18 mouse cellular contexts compared by ENCODE assay signal in genomic region chrX:135984539-135985260, GRCm38 (mm10). TPM values are rescaled to one million over a fixed set of nuclear protein-coding genes. Genes with fewer than 3 reads are reported as not detected.
DNase-seq lines count a peak whose midpoint lies in the region; ATAC-seq and TF ChIP-seq lines count a peak whose summit lies in the region.
"Had no signal": no experiment of that assay in that cellular context is flagged by ENCODE, and none has a peak within 500 bp of the region (broad histone marks: within the 10 kb centered on the region; RNA-seq: fewer than 3 reads in every experiment).

No protein-coding gene starts in this region.

- no peak for TF ChIP-seq POLR2A in brain, embryonic 14.5 days (IDR thresholded peaks at IDR 0.05; ENCODE audit: borderline replicate concordance, extremely low read depth, insufficient read depth, insufficient read length, poor library complexity, severe bottlenecking)

- ATAC-seq in midbrain, embryonic 12.5 days (ENCODE audit: low FRiP score, low read depth) = no peak
- no peak for ATAC-seq in intestine, postnatal 0 days
- ATAC-seq: inflammation-experienced regulatory T-cells, adult 6 months had no signal

- H3K4me1 ChIP-seq in midbrain, embryonic 12.5 days = 0 out of 2 replicates have a peak, but pooled peaks cover 3% of the 10 kb centered on the region
- H3K4me1 ChIP-seq in intestine, postnatal 0 days (replicated peaks; ENCODE audit: control insufficient read depth, insufficient read depth, low read length) = no peaks in the 10 kb centered on the region
- H3K4me1 ChIP-seq: heart, embryonic 15.5 days; limb, embryonic 12.5 days; liver, embryonic 15.5 days; stomach, embryonic 15.5 days had no signal

- no peak for TF ChIP-seq CTCF in brain, embryonic 14.5 days (IDR thresholded peaks at IDR 0.05; ENCODE audit: borderline replicate concordance, extremely low read depth, insufficient read depth, insufficient read length)
- TF ChIP-seq CTCF in intestine, postnatal 0 days (IDR thresholded peaks at IDR 0.05; ENCODE audit: low read depth) = no peak

- peak overlapping the region; percentile 56 for H3K27ac ChIP-seq in midbrain, embryonic 12.5 days (replicated peaks)
- no peak overlapping the region for H3K27ac ChIP-seq in intestine, postnatal 0 days (ENCODE audit: low read depth, low read length)
- H3K27ac ChIP-seq: heart, embryonic 15.5 days; kidney, postnatal 0 days; limb, embryonic 12.5 days; liver, embryonic 15.5 days; stomach, embryonic 15.5 days had no signal

- no peak overlapping the region for H3K4me3 ChIP-seq in midbrain, embryonic 12.5 days
- no peak overlapping the region for H3K4me3 ChIP-seq in intestine, postnatal 0 days (ENCODE audit: low read depth, low read length)
- H3K4me3 ChIP-seq: heart, embryonic 15.5 days; limb, embryonic 12.5 days; liver, embryonic 15.5 days; stomach, embryonic 15.5 days had no signal

- no peaks in the 10 kb centered on the region for H3K9me3 ChIP-seq in midbrain, embryonic 12.5 days
- no peaks in the 10 kb centered on the region for H3K9me3 ChIP-seq in intestine, postnatal 0 days (ENCODE audit: control insufficient read depth)
- H3K9me3 ChIP-seq: heart, embryonic 15.5 days; limb, embryonic 12.5 days; liver, embryonic 15.5 days; stomach, embryonic 15.5 days had no signal

- no peak overlapping the region for H3K4me2 ChIP-seq in midbrain, embryonic 12.5 days (replicated peaks)
- H3K4me2 ChIP-seq in intestine, postnatal 0 days (replicated peaks; ENCODE audit: low read depth) = no peak overlapping the region
- H3K4me2 ChIP-seq: heart, embryonic 15.5 days; limb, embryonic 12.5 days; liver, embryonic 15.5 days; stomach, embryonic 15.5 days had no signal

- H3K36me3 ChIP-seq in midbrain, embryonic 12.5 days = no peaks in the 10 kb centered on the region
- no peaks in the 10 kb centered on the region for H3K36me3 ChIP-seq in intestine, postnatal 0 days (ENCODE audit: control insufficient read depth, insufficient read depth)
- H3K36me3 ChIP-seq: heart, embryonic 15.5 days; limb, embryonic 12.5 days; liver, embryonic 15.5 days; stomach, embryonic 15.5 days had no signal

- 51% methylated on average over 6 of the region's 6 CpGs for WGBS in midbrain, embryonic 12.5 days
- 67% methylated on average over 6 of the region's 6 CpGs for WGBS in intestine, postnatal 0 days

- no peaks in the 10 kb centered on the region for H3K27me3 ChIP-seq in midbrain, embryonic 12.5 days
- no peaks in the 10 kb centered on the region for H3K27me3 ChIP-seq in intestine, postnatal 0 days (replicated peaks; ENCODE audit: control insufficient read depth, insufficient read depth, low read length)
- H3K27me3 ChIP-seq: heart, embryonic 15.5 days; liver, embryonic 15.5 days; stomach, embryonic 15.5 days had no signal

- no peak overlapping the region for H3K9ac ChIP-seq in midbrain, embryonic 12.5 days (replicated peaks)
- H3K9ac ChIP-seq in intestine, postnatal 0 days (ENCODE audit: low read depth, low read length) = no peak overlapping the region
- H3K9ac ChIP-seq: heart, embryonic 15.5 days; limb, embryonic 12.5 days; liver, embryonic 15.5 days; stomach, embryonic 15.5 days had no signal

- peak; percentile 26 to 32 for DNase-seq in layer of hippocampus, adult 8-10 months (ENCODE audit: low spot score in 2 of 2)
- no peak for DNase-seq in layer of hippocampus, postnatal 25 days (ENCODE audit: extremely low spot score in 1 of 2, low spot score in 1 of 2)
- DNase-seq in brain, adult 2 months (ENCODE audit: low read depth, low spot score) = peak; percentile 80
- peak; percentile 77 for DNase-seq in brain, embryonic 14.5 days (ENCODE audit: low read depth)
- no peak for DNase-seq in adrenal gland, adult 18-20 months (ENCODE audit: low spot score in 2 of 2)
- DNase-seq: cerebellum, adult 18-20 months; heart, adult 11 months; lung, postnatal 4 days; thymus, postnatal 14 days had no signal

RNA-seq across cellular contexts. Expression of gene Arxes2, which starts 8.9 kb away (rescaled TPM):
- total RNA-seq in layer of hippocampus, adult 8-10 months (2022) = 10 to 100 TPM; 59.6 to 66.4 (median 64.4) TPM
- total RNA-seq in layer of hippocampus, postnatal 25 days (2021) = 10 to 100 TPM; 64.8 to 76.9 TPM
- polyA plus RNA-seq in brain, embryonic 14.5 days (2012; rRNA removed) = 130 and 147 TPM in 2 replicates
- polyA plus RNA-seq in midbrain, embryonic 12.5 days (2016; fragmentation: Nextera tagmentation; extraction: Ambion mirVana) = 151 and 155 TPM in 2 replicates
- 10 to 100 TPM; 34.2 to 96.8 TPM for total RNA-seq in adrenal gland, adult 18-20 months (2021)
- polyA plus RNA-seq in intestine, postnatal 0 days (2015; fragmentation: Nextera tagmentation; extraction: Ambion mirVana) = 28.7 and 29.7 TPM in 2 replicates

RNA-seq across cellular contexts. Expression of gene Arxes1, which starts 48.5 kb away (rescaled TPM):
- total RNA-seq in layer of hippocampus, adult 8-10 months (2022) = 10 to 100 TPM; 26.7 to 40.5 (median 33.8) TPM
- 10 to 100 TPM; 40.7 to 46.9 TPM for total RNA-seq in layer of hippocampus, postnatal 25 days (2021)
- 22.5 and 43.7 TPM in 2 replicates for polyA plus RNA-seq in brain, embryonic 14.5 days (2012; rRNA removed)
- 51.9 and 53.3 TPM in 2 replicates for polyA plus RNA-seq in midbrain, embryonic 12.5 days (2016; fragmentation: Nextera tagmentation; extraction: Ambion mirVana)
- total RNA-seq in adrenal gland, adult 18-20 months (2021) = 10 to 100 TPM in 1 of 2 experiments, 1 to 10 TPM in 1; 5.4 to 27.3 TPM
- polyA plus RNA-seq in intestine, postnatal 0 days (2015; fragmentation: Nextera tagmentation; extraction: Ambion mirVana) = 8.2 and 8.4 TPM in 2 replicates
- polyA plus RNA-seq: inflammation-experienced regulatory T-cells, adult 6 months; small intestine, adult 2 months had no signal

Comparison
In these comparisons a context has a peak if more than half of its experiments do, and no peak if none do; other contexts are left out.
1. DNase-seq: peak in layer of hippocampus, adult 8-10 months (2 of 2), brain, adult 2 months (single experiment) and brain, embryonic 14.5 days (single experiment); none in layer of hippocampus, postnatal 25 days (0 of 2) and adrenal gland, adult 18-20 months (0 of 2).